In genomic region chr1:91174796-91175195, GRCm38 (mm10) we compare ENCODE assay signal across 27 mouse cellular contexts. TPM values are rescaled to one million over a fixed set of nuclear protein-coding genes. Genes with fewer than 3 reads are reported as not detected.
DNase-seq lines count a peak whose midpoint lies in the region; ATAC-seq and TF ChIP-seq lines count a peak whose summit lies in the region.
"Had no signal": no experiment of that assay in that cellular context is flagged by ENCODE, and none has a peak within 500 bp of the region (broad histone marks: within the 10 kb centered on the region; RNA-seq: fewer than 3 reads in every experiment).

No protein-coding gene starts in this region.

- TF ChIP-seq CTCF in liver, postnatal 0 days (IDR thresholded peaks at IDR 0.05; ENCODE audit: low read depth) = no peak

- no peak for TF ChIP-seq EP300 in liver, postnatal 0 days (IDR thresholded peaks at IDR 0.05; ENCODE audit: low read depth)

- no peak overlapping the region for H3K4me3 ChIP-seq in liver, postnatal 0 days (ENCODE audit: low read depth, low read length)
- no peak overlapping the region for H3K4me3 ChIP-seq in liver, embryonic 12.5 days
- no peak overlapping the region for H3K4me3 ChIP-seq in limb, embryonic 10.5 days
- H3K4me3 ChIP-seq: embryonic facial prominence, embryonic 13.5 days; embryonic facial prominence, embryonic 15.5 days; erythroblast, embryonic 14.5 days; forebrain, embryonic 10.5 days; forebrain, embryonic 12.5 days had no signal

- H3K36me3 ChIP-seq in liver, postnatal 0 days (replicated peaks; ENCODE audit: insufficient read depth, low read length) = no peaks in the 10 kb centered on the region
- H3K36me3 ChIP-seq in liver, embryonic 12.5 days = no peaks in the 10 kb centered on the region
- H3K36me3 ChIP-seq in limb, embryonic 10.5 days = no peaks in the 10 kb centered on the region
- H3K36me3 ChIP-seq: embryonic facial prominence, embryonic 13.5 days; embryonic facial prominence, embryonic 15.5 days; forebrain, embryonic 10.5 days; forebrain, embryonic 12.5 days; G1E had no signal

- WGBS in liver, postnatal 0 days (ENCODE audit: insufficient replicate concordance) = 63% methylated on average over 5 of the region's 5 CpGs
- WGBS in liver, embryonic 12.5 days (ENCODE audit: insufficient replicate concordance) = 72% methylated on average over 5 of the region's 5 CpGs
- 95% methylated on average over 5 of the region's 5 CpGs for WGBS in limb, embryonic 10.5 days

- H3K4me1 ChIP-seq in liver, postnatal 0 days (ENCODE audit: insufficient read depth) = peaks cover 6% of the 10 kb centered on the region
- peaks cover 3% of the 10 kb centered on the region; the same call in 1 of the 2 replicates for H3K4me1 ChIP-seq in liver, embryonic 12.5 days
- peaks cover 7% of the 10 kb centered on the region for H3K4me1 ChIP-seq in limb, embryonic 10.5 days

- H3K9ac ChIP-seq in liver, postnatal 0 days (replicated peaks) = no peak overlapping the region
- no peak overlapping the region for H3K9ac ChIP-seq in liver, embryonic 12.5 days
- H3K9ac ChIP-seq: embryonic facial prominence, embryonic 13.5 days; embryonic facial prominence, embryonic 15.5 days; forebrain, embryonic 12.5 days had no signal

- H3K4me2 ChIP-seq in liver, postnatal 0 days (ENCODE audit: low read depth, low read length) = no peak overlapping the region
- H3K4me2 ChIP-seq in liver, embryonic 12.5 days = no peak overlapping the region
- H3K4me2 ChIP-seq: embryonic facial prominence, embryonic 13.5 days; embryonic facial prominence, embryonic 15.5 days; forebrain, embryonic 12.5 days had no signal

- DNase-seq in liver, postnatal 0 days = no peak
- DNase-seq in testis, postnatal 10 days (ENCODE audit: low spot score) = peak; percentile 17
- DNase-seq in testis, postnatal 14 days (ENCODE audit: low spot score) = no peak
- peak; percentile 18 for DNase-seq in limb, embryonic 10.5 days (ENCODE audit: low spot score)
- DNase-seq in gastrocnemius, adult 18-20 months (ENCODE audit: low spot score) = no peak
- no peak for DNase-seq in cerebellum, adult 8-10 months
- DNase-seq: adrenal gland, adult 2 months; adrenal gland, postnatal 10 days; adrenal gland, postnatal 25 days; B cell, adult 2 months; cerebellum, adult 18-20 months; cerebellum, adult 9-10 months; cerebellum, postnatal 14 days; cerebellum, postnatal 36 days; embryo, embryonic 11 days had no signal

- H3K27me3 ChIP-seq in liver, postnatal 0 days (ENCODE audit: insufficient read depth, low read length) = peaks cover 5% of the 10 kb centered on the region; the same call in 1 of the 2 replicates
- peaks cover 22% of the 10 kb centered on the region for H3K27me3 ChIP-seq in liver, embryonic 12.5 days (replicated peaks)
- H3K27me3 ChIP-seq in limb, embryonic 10.5 days (ENCODE audit: low read depth, poor library complexity, severe bottlenecking) = peaks cover 19% of the 10 kb centered on the region
- H3K27me3 ChIP-seq: embryonic facial prominence, embryonic 15.5 days had no signal

- peak; percentile 33; the same call in 1 of the 2 replicates for ATAC-seq in liver, postnatal 0 days
- no peak for ATAC-seq in liver, embryonic 12.5 days
- ATAC-seq in megakaryocyte-erythroid progenitor cell, adult 5-6 weeks (replicated peaks; ENCODE audit: low FRiP score, low TSS enrichment, poor library complexity, severe bottlenecking) = peak; percentile 64
- ATAC-seq: CD4-positive, CD25-positive, alpha-beta regulatory T cell, adult 4 months; forebrain, embryonic 14.5 days; forebrain, embryonic 16.5 days had no signal

- H3K27ac ChIP-seq in liver, postnatal 0 days (ENCODE audit: low read depth) = no peak overlapping the region
- no peak overlapping the region for H3K27ac ChIP-seq in liver, embryonic 12.5 days
- no peak overlapping the region for H3K27ac ChIP-seq in limb, embryonic 10.5 days
- H3K27ac ChIP-seq: embryonic facial prominence, embryonic 13.5 days; embryonic facial prominence, embryonic 15.5 days; forebrain, embryonic 10.5 days; forebrain, embryonic 12.5 days had no signal

- no peaks in the 10 kb centered on the region for H3K9me3 ChIP-seq in liver, postnatal 0 days (ENCODE audit: low read length)
- H3K9me3 ChIP-seq in liver, embryonic 12.5 days (replicated peaks) = no peaks in the 10 kb centered on the region
- H3K9me3 ChIP-seq in limb, embryonic 10.5 days (replicated peaks) = no peaks in the 10 kb centered on the region
- H3K9me3 ChIP-seq: embryonic facial prominence, embryonic 13.5 days; embryonic facial prominence, embryonic 15.5 days; forebrain, embryonic 12.5 days had no signal

RNA-seq across cellular contexts. Expression of gene Ramp1, which starts 4.8 kb away (rescaled TPM):
- polyA plus RNA-seq in liver, postnatal 0 days (2015; fragmentation: Nextera tagmentation; extraction: Ambion mirVana) = 9.6 and 10.6 TPM in 2 replicates
- polyA plus RNA-seq in liver, embryonic 12.5 days (2016; fragmentation: Nextera tagmentation; extraction: Ambion mirVana) = 4.0 and 4.4 TPM in 2 replicates
- 0.16 and 0.23 TPM in 2 replicates for polyA plus RNA-seq in limb, embryonic 10.5 days (2016; fragmentation: Nextera tagmentation; extraction: Ambion mirVana)
- 18.7 and 24.7 TPM in 2 replicates for total RNA-seq in megakaryocyte-erythroid progenitor cell, adult 5-6 weeks (2014; fragmentation: Nextera tagmentation)
- 28.4 and 48.3 TPM in 2 replicates for total RNA-seq in megakaryocyte-erythroid progenitor cell, adult 5-6 weeks (2017)
- total RNA-seq in gastrocnemius, adult 18-20 months (2021) = 10 to 100 TPM; 22.6 to 23.3 TPM
- total RNA-seq: CH12.LX had no signal

RNA-seq across cellular contexts. Expression of gene Rbm44, which starts 29.9 kb away (rescaled TPM):
- 0.32 and 0.87 TPM in 2 replicates for polyA plus RNA-seq in liver, postnatal 0 days (2015; fragmentation: Nextera tagmentation; extraction: Ambion mirVana)
- polyA plus RNA-seq in liver, embryonic 12.5 days (2016; fragmentation: Nextera tagmentation; extraction: Ambion mirVana) = 1.1 and 1.5 TPM in 2 replicates
- 0.53 and 0.68 TPM in 2 replicates for polyA plus RNA-seq in limb, embryonic 10.5 days (2016; fragmentation: Nextera tagmentation; extraction: Ambion mirVana)
- total RNA-seq in megakaryocyte-erythroid progenitor cell, adult 5-6 weeks (2014; fragmentation: Nextera tagmentation) = 3.8 and 9.0 TPM in 2 replicates
- total RNA-seq in megakaryocyte-erythroid progenitor cell, adult 5-6 weeks (2017) = 5.6 and 11.7 TPM in 2 replicates
- not detected for total RNA-seq in gastrocnemius, adult 18-20 months (2021)
- total RNA-seq: adrenal gland, adult 2 months had no signal
- polyA plus RNA-seq: adrenal gland, adult 2 months; erythroblast, embryonic 14.5 days; G1E had no signal

Comparison
In these comparisons a context has a peak if more than half of its experiments do, and no peak if none do; other contexts are left out.
1. DNase-seq: peak in testis, postnatal 10 days (single experiment) and limb, embryonic 10.5 days (single experiment); none in liver, postnatal 0 days (single experiment), testis, postnatal 14 days (single experiment), gastrocnemius, adult 18-20 months (single experiment) and cerebellum, adult 8-10 months (single experiment).